Mouse (Mus musculus): ENCODE measurements around the gene Scarb2.

DNA sequence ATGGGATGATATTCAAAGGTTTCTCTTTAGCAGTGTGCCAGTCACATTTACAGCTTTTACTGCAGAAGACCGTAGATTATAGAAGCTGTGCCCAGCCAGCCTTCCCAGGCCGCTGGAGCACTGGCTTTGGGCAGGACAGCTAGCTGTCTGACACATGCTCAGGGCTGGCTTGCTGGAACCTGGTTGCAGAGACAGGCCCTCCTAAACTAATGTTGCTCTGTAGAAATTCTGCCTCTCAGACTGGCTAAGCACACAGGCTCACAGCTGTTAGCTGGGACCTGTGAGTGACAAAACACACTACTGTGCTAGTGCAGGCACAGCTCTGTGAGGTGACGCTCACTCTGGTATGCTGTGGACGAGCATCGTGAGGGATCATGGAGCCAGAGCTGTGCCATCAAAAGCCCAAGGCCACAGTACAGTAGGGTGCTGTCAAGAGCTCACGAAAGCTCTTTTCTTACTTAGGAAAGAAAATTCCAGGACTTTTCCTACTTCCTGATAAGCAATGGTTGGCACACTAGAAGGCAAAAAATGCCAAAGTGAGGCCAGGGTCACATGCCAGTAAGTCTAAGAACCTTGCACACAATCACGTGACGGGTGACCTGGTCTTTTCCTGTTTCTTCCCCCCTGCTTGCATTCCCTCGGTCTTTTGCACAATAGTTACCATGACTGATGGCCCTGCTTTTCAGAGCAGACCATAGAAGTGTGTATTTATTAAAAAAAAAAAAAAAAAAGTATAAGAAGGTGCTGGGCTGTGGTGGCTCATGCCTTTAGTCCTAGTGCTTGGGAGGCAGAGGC, 97.1 kb downstream of the Scarb2 start:
- TF ChIP-seq CTCF (IDR thresholded peaks at IDR 0.05; ENCODE audit: extremely low read depth, insufficient read length, insufficient replicate concordance, low read depth, low read length) (no peak), POLR2A (IDR thresholded peaks at IDR 0.05; ENCODE audit: low read depth, low read length) (no peak)
